Mouse (Mus musculus) megakaryocyte, embryonic 14.5 days (primary cell): ENCODE measurements around the gene Ctnna3. TPM values are rescaled to one million over a fixed set of nuclear protein-coding genes. Genes with fewer than 3 reads are reported as not detected.
"Not testable (repeated sequence)": the region's sequence is repeated elsewhere in the genome, so short reads cannot be mapped to it uniquely, and the experiment has no call there.

Experiments used
- H3K27me3 ChIP-seq: replicated peaks from 2 replicates; pipeline ENCODE3; 2012; ENCODE audit warnings: inconsistent platforms
- H3K36me3 ChIP-seq: replicated peaks from 2 replicates; pipeline ENCODE3; 2012; ENCODE audit warnings: low read length, inconsistent platforms, mixed read lengths
- H3K4me1 ChIP-seq: 2 replicates; pipeline ENCODE4 v1.6.1; 2012; ENCODE audit warnings: inconsistent platforms
- H3K4me3 ChIP-seq: replicated peaks from 2 replicates; pipeline ENCODE3; 2012; ENCODE audit warnings: moderate library complexity, mild to moderate bottlenecking, inconsistent platforms
- H3K9me3 ChIP-seq: 2 replicates; pipeline ENCODE4 v1.6.1; 2012; ENCODE audit warnings: inconsistent platforms
- FLI1 ChIP-seq: IDR thresholded peaks from 2 replicates; pipeline ENCODE4 v1.6.1; 2012; ENCODE audit warnings: low read length, inconsistent platforms, mixed read lengths
- GATA1 ChIP-seq: IDR thresholded peaks from 3 replicates; pipeline ENCODE4 v1.6.1; 2012; ENCODE audit warnings: mixed read lengths, low read length, inconsistent platforms, borderline replicate concordance
- polyA plus RNA-seq: library from polyadenylated mRNA; stranded (reverse); fragments of >175 nt; gene quantifications from 2 replicates; pipeline ENCODE4 v1.2.3, GENCODE M21; 2012; ENCODE audit warnings: low replicate concordance; ENCODE audit not compliant: insufficient read depth

The Ctnna3 gene
- polyA plus RNA-seq, result not detected in 2 replicates

- no peaks in the 10 kb centered on the region for H3K9me3 ChIP-seq
- H3K4me1 ChIP-seq, result peaks cover 22% of the 10 kb centered on the region
- no peaks in the 10 kb centered on the region for H3K36me3 ChIP-seq
- H3K4me3 ChIP-seq, result peak within 1 kb of the TSS; percentile 98
- peak; percentile 79; the same call in 1 of the 2 replicates for TF ChIP-seq FLI1
- no peak for TF ChIP-seq GATA1
- H3K27me3 ChIP-seq, result no peaks in the 10 kb centered on the region
Observed at GRCm38 (mm10) chr10:63429785-63430305, at the start of gene Ctnna3. Gene Ctnna3 (plus strand): TSS chr10:63430098.

- H3K9me3 ChIP-seq, result no peaks in the 10 kb centered on the region
- TF ChIP-seq FLI1 (no peak), GATA1 (no peak)
- H3K4me3 ChIP-seq, result peak within 1 kb of the TSS; percentile 92
- H3K36me3 ChIP-seq, result no peaks in the 10 kb centered on the region
- peaks cover 2% of the 10 kb centered on the region for H3K27me3 ChIP-seq
- H3K4me1 ChIP-seq, result peaks cover 30% of the 10 kb centered on the region
Observed at GRCm38 (mm10) chr10:63381498-63382280, 48.2 kb upstream of the Ctnna3 start, which contains the start of gene Sirt1. Gene Sirt1 (minus strand): TSS chr10:63381704.

GRCm38 (mm10) chr10:63382372-63383279 is 47.3 kb upstream of the Ctnna3 start, which contains the start of gene Dnajc12:
Gene Dnajc12 (plus strand): TSS chr10:63382443.
- Histone ChIP-seq H3K27me3 (peaks cover 2% of the 10 kb centered on the region), H3K4me3 (peak within 1 kb of the TSS; percentile 92), H3K36me3 (no peaks in the 10 kb centered on the region), H3K9me3 (no peaks in the 10 kb centered on the region), H3K4me1 (peaks cover 25% of the 10 kb centered on the region)
- TF ChIP-seq GATA1 (no peak), FLI1 (no peak)

- peak overlapping the region; percentile 92 for H3K4me3 ChIP-seq
- H3K27me3 ChIP-seq, H3K9me3 ChIP-seq: not testable (repeated sequence)
Observed at GRCm38 (mm10) chr10:63385897-63386296, 44.0 kb upstream of the Ctnna3 start.

GRCm38 (mm10) chr10:63386444-63386843 is 43.5 kb upstream of the Ctnna3 start:
- no peaks in the 10 kb centered on the region for H3K36me3 ChIP-seq
- H3K4me3 ChIP-seq, result peak overlapping the region; percentile 92
- TF ChIP-seq FLI1 (no peak), GATA1 (no peak)
- H3K27me3 ChIP-seq, result peaks cover 2% of the 10 kb centered on the region
- H3K4me1 ChIP-seq, result peaks cover 21% of the 10 kb centered on the region
- H3K9me3 ChIP-seq, result no peaks in the 10 kb centered on the region

More at GRCm38 (mm10) chr10:63385897-63386296, 44.0 kb upstream of the Ctnna3 start:
- H3K4me1 ChIP-seq, result peaks cover 24% of the 10 kb centered on the region
- H3K36me3 ChIP-seq, result not testable (repeated sequence)

- H3K36me3 ChIP-seq, result no peaks in the 10 kb centered on the region
- H3K4me1 ChIP-seq, result peaks cover 16% of the 10 kb centered on the region
- TF ChIP-seq GATA1 (no peak), FLI1 (no peak)
- H3K4me3 ChIP-seq, result peak overlapping the region; percentile 92
- no peaks in the 10 kb centered on the region for H3K9me3 ChIP-seq
- H3K27me3 ChIP-seq, result no peaks in the 10 kb centered on the region
Observed at GRCm38 (mm10) chr10:63386991-63387390, 42.9 kb upstream of the Ctnna3 start.

GRCm38 (mm10) chr10:63388948-63389347 is 41.0 kb upstream of the Ctnna3 start:
- Histone ChIP-seq H3K36me3 (no peaks in the 10 kb centered on the region), H3K4me3 (no peak overlapping the region), H3K9me3 (no peaks in the 10 kb centered on the region), H3K27me3 (no peaks in the 10 kb centered on the region), H3K4me1 (peaks cover 7% of the 10 kb centered on the region)
- TF ChIP-seq GATA1 (no peak), FLI1 (no peak)

- no peak for TF ChIP-seq FLI1
- no peak for TF ChIP-seq GATA1
Observed at GRCm38 (mm10) chr10:63396963-63397362, 32.9 kb upstream of the Ctnna3 start.

GRCm38 (mm10) chr10:63402731-63403504 is 27.0 kb upstream of the Ctnna3 start:
- TF ChIP-seq FLI1, result no peak
- no peak for TF ChIP-seq GATA1
- Histone ChIP-seq H3K4me1 (no peaks in the 10 kb centered on the region), H3K4me3 (no peak overlapping the region), H3K36me3 (peaks cover 1% of the 10 kb centered on the region), H3K27me3 (no peaks in the 10 kb centered on the region), H3K9me3 (no peaks in the 10 kb centered on the region)

More at GRCm38 (mm10) chr10:63396963-63397362, 32.9 kb upstream of the Ctnna3 start:
- Histone ChIP-seq H3K36me3 (peaks cover 12% of the 10 kb centered on the region), H3K4me3 (no peak overlapping the region), H3K9me3 (peaks cover 5% of the 10 kb centered on the region; the same call in 1 of the 2 replicates), H3K4me1 (no peaks in the 10 kb centered on the region), H3K27me3 (no peaks in the 10 kb centered on the region)
